Mouse (Mus musculus): ENCODE data around the gene Spata4.

- TF ChIP-seq CTCF (conservative IDR thresholded peaks at IDR 0.05; ENCODE audit: low read length) (no peak), POU5F1 (IDR thresholded peaks at IDR 0.05; ENCODE audit: borderline replicate concordance, low read length) (no peak)
Observed at GRCm38 (mm10) chr8:54597386-54597785, 3.2 kb upstream of the Spata4 start.

All from E14TG2a.4 (cell line).